Mouse (Mus musculus): ENCODE results near the gene Sipa1l1. TPM values are rescaled to one million over a fixed set of nuclear protein-coding genes. Genes with fewer than 3 reads are reported as not detected.

The Sipa1l1 gene
- polyA plus RNA-seq, 1 experiment: 0.13 TPM

DNA sequence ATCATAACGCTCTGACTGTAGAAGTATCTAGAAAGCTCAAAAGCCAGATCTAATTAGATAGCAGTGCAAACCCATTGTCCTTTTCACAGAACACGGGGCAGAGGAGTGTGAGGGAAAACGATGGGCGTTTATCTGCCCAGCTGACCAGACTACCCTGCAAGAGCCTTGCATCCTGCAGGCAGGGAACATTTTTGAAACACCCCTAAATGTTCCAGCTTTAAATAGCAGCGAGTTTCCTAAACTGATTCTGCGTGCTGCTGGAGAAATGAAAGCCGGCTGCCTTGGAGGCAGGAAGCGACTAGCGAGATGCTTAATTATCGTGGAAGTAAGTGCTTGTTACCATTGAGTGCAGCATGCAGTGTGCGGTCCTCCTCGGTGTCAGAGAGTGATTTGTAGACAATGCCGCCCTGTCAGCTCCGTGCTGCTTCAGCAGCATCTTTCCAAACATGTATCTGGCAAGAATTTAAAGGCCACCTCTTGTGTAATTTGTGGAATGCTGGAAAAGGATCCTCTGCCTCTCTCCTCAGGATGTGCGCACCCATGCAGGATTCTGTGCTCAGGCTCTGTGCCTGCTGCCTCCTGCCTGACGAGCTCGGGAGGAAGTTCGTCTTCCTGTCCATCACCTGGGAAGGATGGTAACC, 170.2 kb downstream of the Sipa1l1 start:
- H3K4me3 ChIP-seq (replicated peaks): no peak overlapping the region
- H3K27me3 ChIP-seq (ENCODE audit: control insufficient read depth): no peaks in the 10 kb centered on the region
- H3K36me3 ChIP-seq (ENCODE audit: control insufficient read depth): no peaks in the 10 kb centered on the region
- TF ChIP-seq TAL1 (IDR thresholded peaks at IDR 0.05; ENCODE audit: low read length) (no peak), GATA1 (IDR thresholded peaks at IDR 0.05; ENCODE audit: low read length) (no peak)
- no peaks in the 10 kb centered on the region for H3K9me3 ChIP-seq (ENCODE audit: control insufficient read depth, low read length)
- no peaks in the 10 kb centered on the region for H3K4me1 ChIP-seq (ENCODE audit: control insufficient read depth)

DNA sequence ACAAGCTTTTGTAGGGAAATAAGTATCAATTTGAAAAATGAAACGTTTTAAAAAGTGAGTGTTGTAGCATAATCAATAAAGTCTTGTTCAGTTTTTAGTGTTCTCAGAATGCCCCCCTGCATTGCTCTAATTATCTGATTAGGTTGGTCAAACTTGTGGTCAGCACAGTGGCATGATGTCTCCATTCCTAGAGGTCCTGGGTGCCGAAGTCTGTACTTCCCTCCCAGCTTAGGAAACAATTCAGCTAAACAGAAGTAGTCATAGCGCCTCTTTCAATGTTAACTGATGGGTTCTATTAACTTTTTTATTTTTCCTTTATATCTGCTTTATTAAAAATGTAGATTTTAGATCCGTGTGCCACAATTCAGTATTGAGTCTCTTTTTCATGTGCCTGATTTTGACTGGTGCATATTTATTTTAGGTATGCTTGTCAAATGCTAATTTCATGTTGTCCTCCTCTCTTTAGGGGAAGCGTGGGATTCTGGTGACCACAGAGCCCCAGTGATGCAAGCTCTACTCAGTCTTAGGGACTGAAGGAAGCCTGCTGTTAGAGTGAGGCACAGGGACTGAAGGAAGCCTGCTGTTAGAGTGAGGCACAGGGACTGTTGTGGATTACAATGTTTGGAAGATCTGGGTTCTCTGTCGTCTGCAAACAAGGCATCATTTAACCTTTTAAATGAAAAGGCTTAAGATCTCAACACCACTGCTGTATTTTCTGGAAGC, 171.2 kb downstream of the Sipa1l1 start:
- TF ChIP-seq TAL1 (IDR thresholded peaks at IDR 0.05; ENCODE audit: low read length) (no peak), GATA1 (IDR thresholded peaks at IDR 0.05; ENCODE audit: low read length) (no peak)
- Histone ChIP-seq H3K9me3 (ENCODE audit: control insufficient read depth, low read length) (no peaks in the 10 kb centered on the region), H3K4me3 (replicated peaks) (no peak overlapping the region), H3K27me3 (ENCODE audit: control insufficient read depth) (no peaks in the 10 kb centered on the region), H3K36me3 (ENCODE audit: control insufficient read depth) (no peaks in the 10 kb centered on the region), H3K4me1 (ENCODE audit: control insufficient read depth) (no peaks in the 10 kb centered on the region)

DNA sequence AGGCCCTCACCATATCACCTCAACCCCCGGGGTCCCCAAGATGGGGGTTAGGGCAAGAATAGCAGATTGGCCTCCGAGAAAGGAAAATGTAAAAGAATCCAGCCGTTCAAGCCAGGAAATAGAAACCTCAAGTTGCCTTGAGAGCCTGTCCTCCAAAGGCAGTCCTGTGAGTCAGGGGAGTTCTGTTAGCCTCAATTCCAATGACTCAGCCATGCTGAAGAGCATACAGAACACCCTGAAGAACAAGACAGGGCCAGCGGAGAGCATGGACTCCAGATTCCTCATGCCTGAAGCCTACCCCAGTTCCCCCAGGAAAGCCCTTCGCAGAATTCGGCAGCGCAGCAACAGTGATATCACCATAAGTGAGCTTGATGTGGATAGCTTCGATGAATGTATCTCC, 172.1 kb downstream of the Sipa1l1 start:
- no peaks in the 10 kb centered on the region for H3K36me3 ChIP-seq (ENCODE audit: control insufficient read depth)
- no peak overlapping the region for H3K4me3 ChIP-seq (replicated peaks)
- H3K9me3 ChIP-seq (ENCODE audit: control insufficient read depth, low read length): no peaks in the 10 kb centered on the region
- no peaks in the 10 kb centered on the region for H3K4me1 ChIP-seq (ENCODE audit: control insufficient read depth)
- no peaks in the 10 kb centered on the region for H3K27me3 ChIP-seq (ENCODE audit: control insufficient read depth)
- no peak for TF ChIP-seq GATA1 (IDR thresholded peaks at IDR 0.05; ENCODE audit: low read length)
- no peak for TF ChIP-seq TAL1 (IDR thresholded peaks at IDR 0.05; ENCODE audit: low read length)

DNA sequence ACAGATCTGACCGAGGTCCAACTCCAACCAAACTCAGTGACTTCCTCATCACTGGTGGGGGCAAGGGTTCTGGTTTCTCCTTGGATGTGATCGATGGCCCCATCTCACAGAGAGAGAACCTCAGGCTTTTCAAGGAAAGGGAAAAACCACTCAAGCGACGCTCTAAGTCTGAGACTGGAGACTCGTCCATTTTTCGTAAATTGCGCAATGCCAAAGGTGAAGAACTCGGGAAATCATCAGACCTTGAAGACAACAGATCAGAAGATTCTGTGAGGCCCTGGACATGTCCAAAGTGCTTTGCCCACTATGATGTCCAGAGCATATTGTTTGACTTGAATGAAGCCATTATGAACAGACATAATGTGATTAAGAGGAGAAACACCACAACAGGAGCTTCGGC, 172.6 kb downstream of the Sipa1l1 start:
- no peaks in the 10 kb centered on the region for H3K4me1 ChIP-seq (ENCODE audit: control insufficient read depth)
- H3K4me3 ChIP-seq (replicated peaks): no peak overlapping the region
- TF ChIP-seq TAL1 (IDR thresholded peaks at IDR 0.05; ENCODE audit: low read length): no peak
- no peak for TF ChIP-seq GATA1 (IDR thresholded peaks at IDR 0.05; ENCODE audit: low read length)
- no peaks in the 10 kb centered on the region for H3K36me3 ChIP-seq (ENCODE audit: control insufficient read depth)
- H3K9me3 ChIP-seq (ENCODE audit: control insufficient read depth, low read length): no peaks in the 10 kb centered on the region
- H3K27me3 ChIP-seq (ENCODE audit: control insufficient read depth): no peaks in the 10 kb centered on the region

DNA sequence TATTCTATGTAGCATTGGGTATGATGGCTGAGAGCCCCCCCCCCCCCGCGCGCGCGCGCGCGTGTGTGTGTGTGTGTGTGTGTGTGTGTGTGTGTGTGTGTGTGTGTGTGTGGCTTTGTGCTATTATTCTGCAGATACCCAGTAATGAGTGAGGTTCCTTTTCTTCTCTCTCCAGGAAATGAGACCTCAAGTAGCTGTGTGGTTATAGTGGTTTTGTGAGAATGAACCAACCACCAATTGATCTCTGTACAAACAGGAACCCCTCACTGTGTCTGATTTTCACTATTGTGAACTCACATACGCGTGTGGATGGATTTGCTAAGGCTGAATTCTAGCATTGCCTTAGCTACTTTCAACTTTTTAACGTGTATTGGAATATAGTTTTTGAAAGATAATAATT, 181.0 kb downstream of the Sipa1l1 start:
- no peak for TF ChIP-seq GATA1 (IDR thresholded peaks at IDR 0.05; ENCODE audit: low read length)
- TF ChIP-seq TAL1 (IDR thresholded peaks at IDR 0.05; ENCODE audit: low read length): no peak
- Histone ChIP-seq H3K4me3 (replicated peaks) (no peak overlapping the region), H3K27me3 (ENCODE audit: control insufficient read depth) (no peaks in the 10 kb centered on the region), H3K4me1 (ENCODE audit: control insufficient read depth) (peaks cover 4% of the 10 kb centered on the region), H3K36me3 (ENCODE audit: control insufficient read depth) (no peaks in the 10 kb centered on the region), H3K9me3 (ENCODE audit: control insufficient read depth, low read length) (no peaks in the 10 kb centered on the region)

GRCm38 (mm10) chr12:82350891-82351290, 181.8 kb downstream of the Sipa1l1 start:
- H3K27me3 ChIP-seq (ENCODE audit: control insufficient read depth): no peaks in the 10 kb centered on the region
- no peaks in the 10 kb centered on the region for H3K9me3 ChIP-seq (ENCODE audit: control insufficient read depth, low read length)
- peaks cover 4% of the 10 kb centered on the region for H3K4me1 ChIP-seq (ENCODE audit: control insufficient read depth)
- H3K36me3 ChIP-seq (ENCODE audit: control insufficient read depth): no peaks in the 10 kb centered on the region
- TF ChIP-seq GATA1 (IDR thresholded peaks at IDR 0.05; ENCODE audit: low read length): no peak
- TF ChIP-seq TAL1 (IDR thresholded peaks at IDR 0.05; ENCODE audit: low read length): no peak
- no peak overlapping the region for H3K4me3 ChIP-seq (replicated peaks)

DNA sequence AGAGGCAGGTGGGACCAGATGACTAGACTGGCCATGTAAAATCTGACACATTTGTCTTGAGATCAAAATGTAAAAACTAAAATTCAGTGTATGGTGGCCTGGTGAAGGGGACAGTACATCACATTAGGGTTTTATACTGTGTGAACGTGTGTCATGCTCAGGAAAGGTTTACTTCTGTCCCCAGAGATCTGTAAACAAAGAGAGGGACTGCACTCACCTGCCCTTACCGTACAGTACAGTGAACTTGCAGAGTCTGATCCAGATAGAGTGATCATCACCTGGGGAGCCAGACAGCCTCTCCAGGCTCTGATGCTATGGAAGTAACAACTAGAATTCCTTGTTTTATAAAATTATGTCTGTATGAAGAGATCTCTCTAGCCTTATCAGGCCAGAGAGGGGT, 184.5 kb downstream of the Sipa1l1 start:
- H3K36me3 ChIP-seq (ENCODE audit: control insufficient read depth): no peaks in the 10 kb centered on the region
- TF ChIP-seq GATA1 (IDR thresholded peaks at IDR 0.05; ENCODE audit: low read length) (no peak), TAL1 (IDR thresholded peaks at IDR 0.05; ENCODE audit: low read length) (no peak)
- H3K4me1 ChIP-seq (ENCODE audit: control insufficient read depth): peaks cover 4% of the 10 kb centered on the region
- H3K9me3 ChIP-seq (ENCODE audit: control insufficient read depth, low read length): no peaks in the 10 kb centered on the region
- H3K27me3 ChIP-seq (ENCODE audit: control insufficient read depth): no peaks in the 10 kb centered on the region
- no peak overlapping the region for H3K4me3 ChIP-seq (replicated peaks)

- Histone ChIP-seq H3K9me3 (ENCODE audit: control insufficient read depth, low read length) (no peaks in the 10 kb centered on the region), H3K4me3 (replicated peaks) (no peak overlapping the region), H3K27me3 (ENCODE audit: control insufficient read depth) (no peaks in the 10 kb centered on the region), H3K36me3 (ENCODE audit: control insufficient read depth) (no peaks in the 10 kb centered on the region), H3K4me1 (ENCODE audit: control insufficient read depth) (peaks cover 4% of the 10 kb centered on the region)
- no peak for TF ChIP-seq TAL1 (IDR thresholded peaks at IDR 0.05; ENCODE audit: low read length)
- TF ChIP-seq GATA1 (IDR thresholded peaks at IDR 0.05; ENCODE audit: low read length): no peak
These were observed 186.5 kb downstream of the Sipa1l1 start for GRCm38 (mm10) chr12:82355419-82356149.

DNA sequence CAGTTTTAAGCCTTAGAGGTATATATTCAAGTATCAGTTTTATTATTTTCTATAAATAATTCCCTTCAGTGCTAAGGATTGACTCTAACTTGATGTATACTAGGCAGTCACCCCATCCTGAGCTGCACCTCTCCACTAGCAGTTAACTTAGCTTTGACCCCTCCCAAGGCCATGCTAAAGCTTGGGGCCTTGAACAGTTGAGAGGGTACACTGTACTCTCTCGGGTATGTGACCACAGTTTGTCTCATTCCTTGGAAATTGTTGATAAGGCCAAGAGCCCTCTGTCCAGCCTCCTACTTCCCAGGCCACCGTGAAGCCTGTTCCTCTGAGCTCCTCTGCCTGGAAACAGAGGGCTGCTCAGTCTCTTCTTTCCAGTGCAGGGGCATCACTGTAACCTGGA, 187.4 kb downstream of the Sipa1l1 start:
- no peak for TF ChIP-seq GATA1 (IDR thresholded peaks at IDR 0.05; ENCODE audit: low read length)
- TF ChIP-seq TAL1 (IDR thresholded peaks at IDR 0.05; ENCODE audit: low read length): no peak
- Histone ChIP-seq H3K27me3 (ENCODE audit: control insufficient read depth) (no peaks in the 10 kb centered on the region), H3K9me3 (ENCODE audit: control insufficient read depth, low read length) (no peaks in the 10 kb centered on the region), H3K4me1 (ENCODE audit: control insufficient read depth) (peaks cover 4% of the 10 kb centered on the region), H3K4me3 (replicated peaks) (no peak overlapping the region), H3K36me3 (ENCODE audit: control insufficient read depth) (no peaks in the 10 kb centered on the region)

Measured in erythroblast, embryonic 14.5 days (primary cell).